Mouse (Mus musculus) ovary, adult 18-20 months (tissue): ENCODE data around the gene Fam118b.

Experiments
- DNase-seq: peaks from one replicate; pipeline ENCODE4 v3.0.0; 2022; ENCODE audit warnings: low spot score, mixed read lengths

Gene Fam118b

DNA sequence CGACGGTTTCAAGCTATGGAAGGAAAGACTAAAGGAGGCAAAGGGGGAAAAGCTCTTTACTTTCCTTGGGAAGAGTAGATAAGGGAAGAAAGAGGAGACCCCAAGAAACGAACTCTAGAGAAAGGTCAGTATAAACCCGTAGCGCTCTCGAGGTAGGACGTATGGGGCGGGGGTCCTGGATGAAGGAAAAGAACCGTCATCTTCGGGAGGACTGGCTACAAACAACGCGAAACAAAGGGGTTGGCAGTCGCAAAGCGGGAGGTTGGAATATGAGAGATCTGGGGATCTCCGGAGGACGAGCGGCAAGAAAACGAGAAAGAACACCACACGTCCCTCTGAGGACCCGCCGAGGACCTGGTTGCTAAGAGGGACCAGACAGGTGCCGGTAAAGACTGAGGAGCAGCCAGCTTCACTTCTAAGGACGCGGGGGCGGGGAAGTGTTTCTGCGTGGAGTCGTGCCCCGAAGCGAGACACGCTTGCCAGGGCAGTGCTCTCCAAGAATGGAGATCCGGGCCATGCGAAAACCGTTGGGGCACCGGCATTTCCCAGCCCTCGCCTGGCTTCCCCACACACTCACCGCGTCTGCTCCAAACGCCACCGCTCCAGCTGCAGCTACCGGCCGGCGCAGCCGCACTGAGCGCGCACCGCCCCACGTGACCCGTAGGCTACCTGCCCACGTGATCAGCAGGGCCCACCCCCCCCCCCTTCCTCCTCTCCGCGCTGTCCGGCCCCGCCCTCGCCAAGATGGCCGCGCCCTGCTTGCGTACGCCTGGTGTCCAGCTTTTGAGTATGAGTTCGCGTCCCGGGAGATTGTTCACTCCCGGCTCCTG lies at the start of gene Fam118b, which contains the start of gene Rpusd4:
Gene Fam118b (minus strand): TSS at position 660 of the 830 bp plus-strand sequence.
Gene Rpusd4 (plus strand): TSS at position 720 of the 830 bp plus-strand sequence.
- peak; percentile 87 for DNase-seq

DNA sequence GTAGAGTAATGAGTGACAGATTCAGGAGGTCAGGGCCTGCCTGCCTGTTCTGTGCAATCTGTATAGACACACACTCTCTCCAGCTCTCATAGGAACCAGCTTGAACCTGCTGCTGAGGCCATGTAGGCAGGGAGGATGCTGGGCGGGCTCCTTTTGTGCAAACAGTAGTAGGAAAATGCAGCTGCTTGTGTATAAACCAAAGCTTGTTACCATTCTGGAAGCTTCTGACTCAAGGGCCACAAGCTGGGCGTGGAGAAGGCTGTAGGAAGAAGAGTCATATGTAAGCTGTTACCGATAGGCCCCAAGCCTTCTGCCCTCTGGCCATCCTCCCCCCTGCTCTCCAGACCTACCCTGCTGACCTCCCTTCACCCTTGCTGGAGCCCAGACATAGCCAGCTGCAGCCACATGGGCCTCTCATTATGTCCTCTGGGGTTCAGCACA lies 49.2 kb upstream of the Fam118b start:
- no peak for DNase-seq

DNA sequence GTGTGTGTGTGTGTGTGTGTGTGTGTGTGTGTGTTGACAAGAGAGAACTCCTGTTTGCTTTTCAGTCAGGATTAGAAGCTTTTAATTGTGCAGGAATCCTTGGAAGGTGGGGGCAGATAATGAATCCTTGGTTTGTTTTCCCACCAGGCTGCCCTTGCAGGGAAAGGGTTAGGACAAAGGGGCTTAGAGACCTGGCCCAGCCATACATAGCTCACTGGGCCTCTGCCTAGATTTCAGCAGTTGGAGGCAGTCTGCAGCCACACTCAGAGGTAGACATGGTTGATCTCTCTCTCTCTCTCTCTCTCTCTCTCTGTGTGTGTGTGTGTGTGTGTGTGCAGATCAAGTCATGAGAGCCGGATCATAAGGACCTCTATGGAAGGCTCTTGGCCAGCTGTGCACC lies 46.6 kb upstream of the Fam118b start:
- no peak for DNase-seq

DNA sequence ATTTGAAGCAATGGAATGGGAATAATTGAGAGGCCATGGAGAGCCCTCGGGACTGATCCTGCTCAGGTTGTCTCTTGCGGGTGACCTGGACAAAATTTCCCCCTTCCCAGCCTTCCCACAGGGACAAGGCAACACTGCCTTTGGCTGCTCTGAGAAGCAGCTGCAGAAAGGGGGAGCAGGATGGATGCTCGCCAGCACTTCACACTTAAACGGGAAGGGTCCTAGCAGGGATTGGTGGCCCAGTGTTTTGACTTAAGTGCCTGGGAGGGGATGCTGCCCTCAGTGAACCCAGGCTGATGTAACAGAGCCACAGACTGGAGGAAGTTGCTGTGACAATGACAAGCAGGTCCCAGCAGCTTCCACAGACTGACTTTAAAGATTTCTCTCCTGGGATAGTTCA lies 46.0 kb upstream of the Fam118b start:
- no peak for DNase-seq

- peak; percentile 40 for DNase-seq
These were observed 44.9 kb upstream of the Fam118b start for GRCm38 (mm10) chr9:35312516-35312915.

GRCm38 (mm10) chr9:35310377-35310776 lies 42.8 kb upstream of the Fam118b start:
- DNase-seq: no peak

DNA sequence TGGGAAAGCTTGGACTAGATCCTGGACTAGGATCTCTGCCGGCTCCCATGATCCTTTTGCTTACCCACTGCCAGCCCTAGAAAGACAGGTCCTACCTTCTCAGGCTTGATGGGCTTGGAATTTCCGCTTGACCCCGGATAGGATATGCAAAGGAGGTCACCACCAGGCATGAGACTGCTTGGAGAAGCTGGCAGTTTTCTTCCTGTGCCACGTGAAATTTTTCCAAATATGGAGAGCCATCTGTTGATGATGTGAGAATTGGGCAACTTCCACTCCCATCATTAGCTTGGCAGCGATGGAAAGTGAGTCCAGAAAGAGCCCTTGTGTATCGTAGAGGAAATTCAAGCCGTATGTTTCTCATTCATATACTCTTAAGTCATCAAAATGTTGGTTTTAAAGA lies 39.9 kb upstream of the Fam118b start:
- no peak for DNase-seq

- DNase-seq: no peak
These were observed 34.6 kb upstream of the Fam118b start for GRCm38 (mm10) chr9:35302172-35302571.

GRCm38 (mm10) chr9:35297791-35298190 lies 30.2 kb upstream of the Fam118b start:
- no peak for DNase-seq

DNA sequence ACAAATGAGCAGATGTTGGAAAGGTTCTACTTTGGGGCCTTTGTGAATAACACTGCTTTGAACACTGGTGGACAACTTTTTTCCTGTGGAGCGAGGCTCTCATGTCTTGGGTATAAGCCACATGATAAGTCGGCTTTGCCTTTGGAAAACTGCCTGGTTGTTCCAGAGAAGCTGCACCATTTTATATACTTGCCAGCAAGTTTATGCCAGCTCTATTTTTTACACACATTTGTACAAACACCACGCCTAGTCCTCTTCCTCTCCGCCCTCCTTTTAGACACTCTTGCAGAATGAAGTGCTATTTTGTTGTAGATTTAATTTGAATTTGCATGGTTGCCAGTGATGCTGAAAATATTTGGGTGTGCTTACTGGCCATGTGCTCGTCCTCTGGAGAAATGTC lies 25.9 kb upstream of the Fam118b start:
- no peak for DNase-seq

GRCm38 (mm10) chr9:35290916-35291315 lies 23.3 kb upstream of the Fam118b start:
- no peak for DNase-seq

DNA sequence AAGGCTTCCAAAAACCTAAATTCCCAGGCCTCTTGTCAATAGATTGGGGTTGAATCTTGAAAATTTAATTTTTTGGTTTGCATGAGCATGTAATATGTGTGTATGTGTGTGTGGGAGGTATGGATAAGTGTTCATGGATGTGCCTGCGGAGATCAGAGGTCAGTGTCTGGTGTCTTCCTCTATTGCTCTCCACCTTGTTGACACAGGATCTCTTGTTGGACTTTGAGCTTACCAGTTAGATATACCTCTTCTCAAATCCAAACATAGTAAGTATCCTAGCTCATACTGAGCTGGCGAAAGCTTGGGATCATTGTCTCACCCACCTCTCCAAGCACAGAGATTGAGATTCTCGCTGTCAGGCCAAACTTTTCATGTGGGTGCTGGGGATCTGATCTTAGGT lies 22.8 kb upstream of the Fam118b start:
- no peak for DNase-seq

DNA sequence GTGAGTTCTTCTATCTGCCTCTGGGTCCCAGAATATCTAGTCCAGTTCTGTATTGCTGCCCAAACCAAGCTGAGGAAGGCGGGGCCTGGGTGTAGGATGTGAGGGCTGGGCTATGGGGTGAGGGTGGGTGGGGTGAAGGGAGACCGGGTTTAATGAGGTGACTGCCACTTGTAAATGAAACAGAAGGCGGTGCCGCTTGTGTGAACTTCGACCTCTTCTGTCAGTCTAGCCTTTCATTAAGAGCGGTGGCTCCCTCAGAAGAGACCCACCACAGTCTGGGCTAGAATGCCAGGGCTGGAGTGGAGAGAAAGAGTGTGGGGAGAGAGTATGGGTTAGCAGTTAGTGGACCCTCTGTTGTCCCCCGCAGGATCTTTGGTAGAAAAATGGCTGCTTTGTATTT lies 22.4 kb upstream of the Fam118b start:
- no peak for DNase-seq

DNA sequence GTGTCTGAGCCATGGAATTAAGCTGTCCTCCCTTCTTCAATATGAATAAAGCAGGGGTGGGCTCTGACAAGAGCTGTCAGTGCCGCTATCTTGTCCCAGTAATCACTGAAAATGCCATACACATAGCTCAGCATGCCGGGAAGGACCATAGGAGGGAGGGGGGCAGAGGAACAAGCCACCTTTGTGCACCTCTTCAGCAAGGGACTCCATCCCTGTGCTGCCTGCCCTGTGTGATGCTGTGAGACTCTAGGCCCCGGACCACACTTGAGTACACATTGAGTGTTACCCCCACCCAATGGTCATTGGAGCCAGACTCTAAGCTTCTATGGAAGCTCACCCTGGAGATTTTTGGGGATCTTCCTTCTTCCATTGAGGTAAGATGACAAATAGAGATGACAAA lies 18.7 kb upstream of the Fam118b start:
- no peak for DNase-seq

- DNase-seq: no peak
These were observed 16.7 kb upstream of the Fam118b start for GRCm38 (mm10) chr9:35284351-35284750.

GRCm38 (mm10) chr9:35283415-35284069 lies 15.9 kb upstream of the Fam118b start:
- DNase-seq: no peak

- no peak for DNase-seq
These were observed 15.2 kb upstream of the Fam118b start for GRCm38 (mm10) chr9:35282851-35283200.

DNA sequence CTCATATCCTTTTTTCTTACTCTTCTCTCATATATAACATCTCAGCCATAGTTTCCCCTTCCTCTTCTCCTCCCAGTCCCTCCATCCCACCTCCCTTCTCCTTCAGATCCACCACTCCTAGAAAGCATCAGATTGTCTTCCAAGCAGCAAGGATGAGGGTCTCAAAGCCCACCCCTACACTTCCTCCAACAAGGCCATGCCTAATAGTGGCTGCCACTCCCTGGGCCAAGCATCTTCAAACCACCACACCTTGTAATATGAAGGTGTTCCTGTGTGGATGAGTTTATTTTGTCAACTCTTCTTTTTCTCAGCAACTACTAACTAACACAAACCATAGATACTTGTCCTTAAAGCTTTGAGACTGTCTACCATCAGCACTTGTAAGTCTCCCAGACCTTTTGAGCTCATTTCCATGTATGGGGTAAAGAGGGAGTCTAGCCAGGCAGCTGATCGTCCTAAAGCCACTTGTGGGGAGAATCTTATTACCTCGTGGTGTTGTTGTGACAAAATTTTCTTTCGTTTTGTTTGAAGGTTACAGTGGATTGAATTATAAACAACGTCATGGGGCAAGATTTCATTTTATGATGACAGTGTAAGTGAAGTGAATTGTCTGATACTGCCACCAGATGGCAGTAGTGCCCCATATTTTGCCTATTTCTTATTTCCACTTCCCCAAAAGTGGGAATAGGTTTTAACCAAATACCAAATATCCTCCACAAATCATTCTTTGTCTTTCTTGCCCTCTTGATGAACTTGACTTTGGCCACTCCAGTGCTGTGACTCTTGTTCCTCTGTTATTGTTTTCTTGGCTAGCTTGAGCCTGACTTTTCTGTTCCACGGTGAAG lies 14.6 kb upstream of the Fam118b start:
- no peak for DNase-seq

DNA sequence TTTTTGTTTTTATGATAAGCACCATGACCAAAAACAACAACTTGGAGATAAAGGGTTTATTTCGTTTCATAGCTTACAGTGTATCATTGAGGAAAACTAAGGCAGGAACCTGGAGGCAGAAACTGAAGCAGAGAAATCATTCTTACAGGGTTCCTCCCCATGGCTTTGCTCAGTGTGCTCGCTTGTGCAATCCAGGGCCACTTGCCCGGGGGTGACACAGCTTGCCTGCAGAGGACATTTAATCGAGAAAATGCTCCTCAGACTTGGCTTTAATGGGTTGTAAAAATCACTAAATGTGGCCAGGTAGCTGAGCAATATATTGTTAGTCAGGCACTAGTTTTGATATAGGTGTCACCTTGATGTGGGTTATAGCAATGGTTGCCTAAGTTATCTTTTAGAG lies 10.8 kb upstream of the Fam118b start:
- no peak for DNase-seq

GRCm38 (mm10) chr9:35277855-35278365 lies 10.3 kb upstream of the Fam118b start:
- no peak for DNase-seq

DNA sequence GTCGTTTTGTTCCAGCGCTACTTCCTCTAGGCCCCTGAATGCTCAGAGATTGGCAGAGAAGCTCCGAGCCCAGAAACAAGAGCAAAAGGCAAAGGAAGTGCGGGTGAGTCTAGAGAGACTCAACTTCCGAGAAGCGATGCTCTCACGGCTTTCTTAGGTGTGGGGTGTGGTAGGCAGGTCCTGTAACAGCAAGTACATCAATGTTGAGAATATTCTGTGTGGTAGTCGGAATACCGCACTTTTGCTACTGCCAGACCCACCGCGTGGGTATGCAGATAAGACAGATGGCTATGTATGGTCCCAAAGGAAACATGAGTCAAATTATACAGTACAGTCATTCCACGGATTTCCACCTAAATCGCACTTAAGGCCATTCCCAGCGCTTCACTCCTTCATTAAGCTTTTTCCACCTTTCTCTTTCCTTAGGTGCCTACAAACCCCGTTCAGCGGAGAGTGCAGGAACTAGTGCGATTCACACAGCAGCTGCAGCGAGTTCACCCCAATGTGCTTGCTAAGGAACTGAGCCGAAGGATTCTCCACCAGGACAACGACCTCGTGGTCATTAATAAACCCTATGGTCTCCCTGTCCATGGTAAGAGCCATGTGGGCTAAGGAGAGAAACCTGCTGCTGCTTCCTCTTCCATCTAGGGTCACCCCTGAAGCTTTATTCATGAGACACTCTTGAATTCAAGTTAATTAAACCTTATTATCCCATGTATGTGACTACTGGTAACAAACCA lies 541 bp upstream of the Fam118b start:
- no peak for DNase-seq

DNA sequence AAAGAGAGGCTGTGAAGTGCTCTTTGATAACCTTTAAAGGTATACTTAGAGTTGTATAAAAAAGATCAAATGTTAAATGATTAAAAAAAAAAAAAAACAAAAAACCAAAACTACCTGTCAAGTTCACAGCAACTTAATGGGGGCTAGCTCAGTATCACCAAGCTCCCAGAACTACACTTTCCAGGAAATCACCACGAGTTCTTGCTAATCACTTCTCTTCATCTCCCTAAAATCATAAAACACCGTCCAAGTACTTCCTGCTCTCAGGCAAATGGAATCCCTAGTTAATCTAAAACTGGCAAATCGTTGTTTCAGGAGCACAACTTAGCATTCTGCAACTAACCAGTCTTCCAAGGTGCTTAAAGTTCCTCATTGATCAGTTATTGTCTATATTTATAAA lies 3.1 kb downstream of the Fam118b start:
- no peak for DNase-seq
